Mouse (Mus musculus): Measurements from ENCODE around the gene Nlrp3. TPM values are rescaled to one million over a fixed set of nuclear protein-coding genes. Genes with fewer than 3 reads are reported as not detected.

Nlrp3 gene
- 5.7 TPM for total RNA-seq (2023)

DNA sequence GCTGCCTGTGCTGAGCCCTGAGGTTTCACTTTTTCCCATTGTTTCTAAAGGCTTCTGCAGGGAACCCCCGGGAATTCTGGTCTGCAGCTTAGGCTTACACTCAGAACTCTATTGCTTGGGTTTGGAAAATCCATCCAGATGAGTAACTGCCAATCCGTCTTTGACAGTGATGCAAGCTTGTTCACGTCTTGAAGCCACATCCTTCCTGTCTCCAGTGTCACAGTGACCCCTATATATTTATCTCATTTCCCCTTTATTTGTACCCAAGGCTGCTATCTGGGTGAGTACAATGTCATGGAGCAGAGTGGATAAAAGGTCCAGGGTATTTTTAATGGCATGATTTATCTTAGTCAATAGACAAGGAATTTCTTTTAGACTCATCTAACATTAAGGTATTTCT, at the start of gene Nlrp3:
Nlrp3 (plus strand) TSS at position 245 of the 400 bp plus-strand sequence.

DNA sequence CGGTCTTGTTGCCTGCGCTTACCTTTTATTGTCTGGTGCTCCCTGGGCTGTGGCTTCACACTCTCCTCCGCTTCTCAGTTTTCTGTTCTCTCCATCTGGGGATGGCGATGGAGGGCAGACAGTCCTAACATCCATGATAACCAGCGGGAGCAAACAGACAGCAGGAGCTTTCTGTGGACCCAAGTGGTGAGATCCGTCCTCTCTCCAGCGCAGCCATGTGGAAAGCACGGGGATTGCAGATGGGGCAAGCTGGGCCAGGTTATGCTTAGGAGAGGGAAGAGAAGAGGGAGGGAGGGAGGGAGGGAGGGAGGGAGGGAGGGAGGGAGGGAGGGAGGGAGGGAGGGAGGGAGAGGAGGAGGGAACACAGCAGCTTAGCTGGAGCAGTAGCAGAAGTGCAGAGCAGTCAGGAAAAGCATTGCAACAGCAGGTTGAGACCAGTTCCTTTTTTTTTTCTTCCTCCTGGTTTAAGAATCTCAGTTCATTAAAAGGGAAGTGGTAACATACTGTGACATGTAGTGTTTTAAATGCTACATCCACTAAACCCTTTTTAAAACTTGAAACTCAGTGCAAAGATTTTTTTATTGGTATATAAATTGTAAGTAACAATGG, 14.8 kb upstream of the Nlrp3 start, which contains the start of gene Zkscan17:
Zkscan17 (minus strand) TSS at position 280 of the 609 bp plus-strand sequence.

DNA sequence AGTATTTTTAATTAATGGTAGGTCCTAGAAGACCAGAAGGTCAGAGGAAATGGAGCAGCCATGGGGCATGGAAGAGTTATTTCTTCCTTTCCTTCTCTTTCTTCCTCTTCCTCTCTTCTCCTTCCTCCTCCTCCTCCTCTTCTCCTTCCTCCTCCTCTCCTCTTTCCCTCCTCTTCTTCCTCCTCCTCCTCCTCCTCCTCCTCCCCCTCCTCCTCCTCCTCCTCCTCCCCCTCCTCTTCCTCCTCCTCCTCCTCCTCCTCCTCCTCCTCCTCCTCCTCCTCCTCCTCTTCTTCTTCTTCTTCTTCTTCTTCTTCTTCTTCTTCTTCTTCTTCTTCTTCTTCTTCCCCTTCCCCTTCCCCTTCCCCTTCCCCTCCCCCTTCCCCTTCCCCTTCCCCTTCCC, 34.8 kb downstream of the Nlrp3 start, which contains the start of gene Olfr222:
Olfr222 (minus strand) TSS at position 101 of the 400 bp plus-strand sequence.

DNA sequence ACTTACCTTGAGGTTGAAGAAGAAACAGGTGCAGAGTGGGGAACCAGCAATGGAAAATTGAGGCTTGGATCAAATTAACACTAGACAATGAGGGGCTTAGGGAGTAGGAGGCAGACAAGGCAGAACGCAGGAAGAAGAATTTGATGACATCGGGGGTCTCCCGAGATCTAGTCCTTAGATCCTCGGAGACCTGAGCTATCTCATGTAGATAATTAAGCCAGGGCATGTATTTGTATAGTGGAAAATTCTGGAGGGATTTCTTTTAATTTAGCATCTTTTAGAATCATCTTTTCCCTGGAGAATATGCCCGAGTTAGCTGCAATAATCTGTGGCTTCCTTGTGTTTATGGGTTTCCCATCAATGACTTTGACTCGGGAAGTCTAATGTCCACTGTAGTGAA, 51.8 kb downstream of the Nlrp3 start, which contains the start of gene Olfr223:
Olfr223 (minus strand) TSS at position 101 of the 400 bp plus-strand sequence.

Other genes starting within 250 kb of the Nlrp3 start
- gene Wnt9a, start 234.6 kb upstream of the Nlrp3 start, total RNA-seq (2023), result not detected
- not detected for gene Prss38, start 165.9 kb upstream of the Nlrp3 start, total RNA-seq (2023)
- gene Jmjd4, start 91.5 kb upstream of the Nlrp3 start, total RNA-seq (2023), result 9.5 TPM
- 24.4 TPM for gene Snap47, start 90.4 kb upstream of the Nlrp3 start, total RNA-seq (2023)
- gene Zfp867, start 69.1 kb upstream of the Nlrp3 start, total RNA-seq (2023), result 2.9 TPM
- 20.5 TPM for gene Zkscan17, start 14.8 kb upstream of the Nlrp3 start, total RNA-seq (2023)
- not detected for gene Olfr222, start 34.7 kb downstream of the Nlrp3 start, total RNA-seq (2023)
- not detected for gene Olfr223, start 51.7 kb downstream of the Nlrp3 start, total RNA-seq (2023)
- 77.4 TPM for gene Mprip, start 119.7 kb downstream of the Nlrp3 start, total RNA-seq (2023)
- gene Pld6, start 246.1 kb downstream of the Nlrp3 start, total RNA-seq (2023), result not detected

Measured in CD4-positive naive resting alpha-beta T cell, adult 57 days (primary cell).